Mouse (Mus musculus) forebrain, embryonic 10.5 days (tissue): Measurements from ENCODE around the gene Ppp1r12a. TPM values are rescaled to one million over a fixed set of nuclear protein-coding genes. Genes with fewer than 3 reads are reported as not detected.

ENCODE experiments used
- DNase-seq: peaks from one replicate; pipeline ENCODE4 v3.0.0-alpha.2; 2017; ENCODE audit warnings: low spot score; ENCODE audit errors: extremely low spot score
- H3K27ac ChIP-seq: fragments of 300-500 bp; sonication (generic); 2 replicates; pipeline ENCODE4 v1.5.1; 2016; ENCODE audit warnings: mild to moderate bottlenecking
- H3K27me3 ChIP-seq: fragments of 300-500 bp; sonication (generic); 2 replicates; pipeline ENCODE4 v1.6.1; 2016; ENCODE audit warnings: mild to moderate bottlenecking; ENCODE audit not compliant: poor library complexity, severe bottlenecking
- H3K36me3 ChIP-seq: fragments of 300-500 bp; sonication (generic); replicated peaks from 2 replicates; pipeline ENCODE4 v1.6.1; 2016; ENCODE audit warnings: mild to moderate bottlenecking, moderate library complexity
- H3K4me1 ChIP-seq: fragments of 300-500 bp; sonication (generic); 2 replicates; pipeline ENCODE4 v1.6.1; 2016
- H3K4me3 ChIP-seq: fragments of 300-500 bp; sonication (generic); 2 replicates; pipeline ENCODE4 v1.5.1; 2016; ENCODE audit warnings: mild to moderate bottlenecking, moderate library complexity
- H3K9me3 ChIP-seq: fragments of 300-500 bp; sonication (generic); 2 replicates; pipeline ENCODE4 v1.6.1; 2016; ENCODE audit warnings: mild to moderate bottlenecking, moderate library complexity
- WGBS: fragments of 180-500 bp; shearing (Covaris S2); methylation state at CpG from one replicate; pipeline ENCODE4 v1.1.7; 2016; 5-methylcytosine and 5-hydroxymethylcytosine counted together
- polyA plus RNA-seq: library from polyadenylated mRNA; unstranded; fragments of >200 nt; fragmentation: Nextera tagmentation; extraction: Ambion mirVana; gene quantifications from 2 replicates; pipeline ENCODE4 v1.2.1, GENCODE M21; 2016

The Ppp1r12a gene
- polyA plus RNA-seq, 1 experiment from 2014 or later, result 67.5 TPM

GRCm38 (mm10) chr10:108170818-108171217, 8.8 kb downstream of the Ppp1r12a start:
- no peaks in the 10 kb centered on the region for H3K27me3 ChIP-seq
- H3K4me3 ChIP-seq, result no peak overlapping the region
- H3K36me3 ChIP-seq, result 0 out of 2 replicates have a peak, but pooled peaks cover 8% of the 10 kb centered on the region
- no peak for DNase-seq
- H3K4me1 ChIP-seq, result peaks cover 6% of the 10 kb centered on the region
- no peak overlapping the region for H3K27ac ChIP-seq
- H3K9me3 ChIP-seq, result no peaks in the 10 kb centered on the region
- WGBS, result 88% methylated on average over 3 of the region's 3 CpGs

GRCm38 (mm10) chr10:108171637-108172036, 9.6 kb downstream of the Ppp1r12a start:
- H3K36me3 ChIP-seq, result 0 out of 2 replicates have a peak, but pooled peaks cover 8% of the 10 kb centered on the region
- H3K4me1 ChIP-seq, result peaks cover 6% of the 10 kb centered on the region
- no peak overlapping the region for H3K27ac ChIP-seq
- H3K4me3 ChIP-seq, result no peak overlapping the region
- WGBS, result 92% methylated on average over 3 of the region's 3 CpGs
- no peaks in the 10 kb centered on the region for H3K9me3 ChIP-seq
- H3K27me3 ChIP-seq, result no peaks in the 10 kb centered on the region
- no peak for DNase-seq

GRCm38 (mm10) chr10:108172817-108173563, 11.0 kb downstream of the Ppp1r12a start:
- Histone ChIP-seq H3K4me3 (no peak overlapping the region), H3K27me3 (no peaks in the 10 kb centered on the region), H3K9me3 (no peaks in the 10 kb centered on the region), H3K4me1 (peaks cover 6% of the 10 kb centered on the region), H3K36me3 (0 out of 2 replicates have a peak, but pooled peaks cover 8% of the 10 kb centered on the region), H3K27ac (no peak overlapping the region)
- no peak for DNase-seq
- WGBS, result 80% methylated on average over 6 of the region's 6 CpGs

GRCm38 (mm10) chr10:108174107-108174506, 12.1 kb downstream of the Ppp1r12a start:
- no peak overlapping the region for H3K27ac ChIP-seq
- peaks cover 6% of the 10 kb centered on the region for H3K4me1 ChIP-seq
- no peaks in the 10 kb centered on the region for H3K27me3 ChIP-seq
- 0 out of 2 replicates have a peak, but pooled peaks cover 3% of the 10 kb centered on the region for H3K36me3 ChIP-seq
- no peak for DNase-seq
- no peak overlapping the region for H3K4me3 ChIP-seq
- WGBS, result 85% methylated on average over 5 of the region's 5 CpGs
- H3K9me3 ChIP-seq, result no peaks in the 10 kb centered on the region

GRCm38 (mm10) chr10:108175885-108176284, 13.9 kb downstream of the Ppp1r12a start:
- WGBS, result 84% methylated on average over 2 of the region's 2 CpGs
- H3K27ac ChIP-seq, result no peak overlapping the region
- H3K27me3 ChIP-seq, result no peaks in the 10 kb centered on the region
- H3K9me3 ChIP-seq, result no peaks in the 10 kb centered on the region
- H3K4me1 ChIP-seq, result peaks cover 6% of the 10 kb centered on the region
- H3K4me3 ChIP-seq, result no peak overlapping the region
- no peak for DNase-seq
- 0 out of 2 replicates have a peak, but pooled peaks cover 3% of the 10 kb centered on the region for H3K36me3 ChIP-seq

- H3K4me1 ChIP-seq, result peaks cover under 1% of the 10 kb centered on the region; the same call in 1 of the 2 replicates
- no peak overlapping the region for H3K4me3 ChIP-seq
- no peak overlapping the region for H3K27ac ChIP-seq
- no peaks in the 10 kb centered on the region for H3K27me3 ChIP-seq
- DNase-seq, result no peak
- H3K36me3 ChIP-seq, result 0 out of 2 replicates have a peak, but pooled peaks cover 3% of the 10 kb centered on the region
- H3K9me3 ChIP-seq, result no peaks in the 10 kb centered on the region
- 92% methylated on average over 6 of the region's 6 CpGs for WGBS
Measured at GRCm38 (mm10) chr10:108178285-108178848, 16.4 kb downstream of the Ppp1r12a start.

GRCm38 (mm10) chr10:108179404-108179803, 17.4 kb downstream of the Ppp1r12a start:
- 78% methylated on average over 3 of the region's 3 CpGs for WGBS
- DNase-seq, result no peak
- H3K27ac ChIP-seq, result no peak overlapping the region
- no peak overlapping the region for H3K4me3 ChIP-seq
- no peaks in the 10 kb centered on the region for H3K27me3 ChIP-seq
- no peaks in the 10 kb centered on the region for H3K9me3 ChIP-seq
- no peaks in the 10 kb centered on the region for H3K36me3 ChIP-seq
- no peaks in the 10 kb centered on the region for H3K4me1 ChIP-seq

- no peak for DNase-seq
- no peaks in the 10 kb centered on the region for H3K4me1 ChIP-seq
- WGBS, result 95% methylated on average over 2 of the region's 2 CpGs
- no peaks in the 10 kb centered on the region for H3K27me3 ChIP-seq
- no peaks in the 10 kb centered on the region for H3K36me3 ChIP-seq
- H3K4me3 ChIP-seq, result no peak overlapping the region
- H3K27ac ChIP-seq, result no peak overlapping the region
- H3K9me3 ChIP-seq, result no peaks in the 10 kb centered on the region
Measured at GRCm38 (mm10) chr10:108180313-108180712, 18.3 kb downstream of the Ppp1r12a start.

GRCm38 (mm10) chr10:108181893-108182292, 19.9 kb downstream of the Ppp1r12a start:
- Histone ChIP-seq H3K36me3 (no peaks in the 10 kb centered on the region), H3K27ac (no peak overlapping the region), H3K4me1 (no peaks in the 10 kb centered on the region), H3K9me3 (no peaks in the 10 kb centered on the region), H3K27me3 (no peaks in the 10 kb centered on the region), H3K4me3 (no peak overlapping the region)
- 88% methylated on average over 3 of the region's 3 CpGs for WGBS
- no peak for DNase-seq

GRCm38 (mm10) chr10:108182386-108182785, 20.4 kb downstream of the Ppp1r12a start:
- Histone ChIP-seq H3K9me3 (no peaks in the 10 kb centered on the region), H3K36me3 (no peaks in the 10 kb centered on the region), H3K27me3 (no peaks in the 10 kb centered on the region), H3K27ac (no peak overlapping the region), H3K4me1 (no peaks in the 10 kb centered on the region), H3K4me3 (no peak overlapping the region)
- WGBS, result 87% methylated on average over 4 of the region's 4 CpGs
- DNase-seq, result no peak

GRCm38 (mm10) chr10:108184763-108185162, 22.8 kb downstream of the Ppp1r12a start:
- 85% methylated on average over 8 of the region's 8 CpGs for WGBS
- Histone ChIP-seq H3K36me3 (peaks cover 3% of the 10 kb centered on the region; the same call in 1 of the 2 replicates), H3K4me1 (no peaks in the 10 kb centered on the region), H3K27me3 (no peaks in the 10 kb centered on the region), H3K9me3 (no peaks in the 10 kb centered on the region), H3K4me3 (no peak overlapping the region), H3K27ac (no peak overlapping the region)
- DNase-seq, result no peak

- Histone ChIP-seq H3K36me3 (peaks cover 3% of the 10 kb centered on the region; the same call in 1 of the 2 replicates), H3K27ac (no peak overlapping the region), H3K27me3 (no peaks in the 10 kb centered on the region), H3K4me3 (no peak overlapping the region), H3K4me1 (no peaks in the 10 kb centered on the region), H3K9me3 (no peaks in the 10 kb centered on the region)
- DNase-seq, result no peak
- WGBS, result 93% methylated on average over 3 of the region's 3 CpGs
Measured at GRCm38 (mm10) chr10:108185265-108185664, 23.3 kb downstream of the Ppp1r12a start.

GRCm38 (mm10) chr10:108189303-108189702, 27.3 kb downstream of the Ppp1r12a start:
- Histone ChIP-seq H3K27me3 (no peaks in the 10 kb centered on the region), H3K4me3 (no peak overlapping the region), H3K9me3 (no peaks in the 10 kb centered on the region), H3K27ac (no peak overlapping the region), H3K4me1 (peaks cover 11% of the 10 kb centered on the region), H3K36me3 (peaks cover 3% of the 10 kb centered on the region; the same call in 1 of the 2 replicates)
- no peak for DNase-seq
- 95% methylated on average over 2 of the region's 2 CpGs for WGBS
